Mouse (Mus musculus) kidney, adult 9 months (tissue): ENCODE data around the gene Mpv17.
A peak's percentile ranks its signal among the peaks of the same experiment; 100 is the strongest.

Source experiments
- DNase-seq: peaks from one replicate; pipeline ENCODE4 v3.0.0; 2022

Mpv17 gene

DNA sequence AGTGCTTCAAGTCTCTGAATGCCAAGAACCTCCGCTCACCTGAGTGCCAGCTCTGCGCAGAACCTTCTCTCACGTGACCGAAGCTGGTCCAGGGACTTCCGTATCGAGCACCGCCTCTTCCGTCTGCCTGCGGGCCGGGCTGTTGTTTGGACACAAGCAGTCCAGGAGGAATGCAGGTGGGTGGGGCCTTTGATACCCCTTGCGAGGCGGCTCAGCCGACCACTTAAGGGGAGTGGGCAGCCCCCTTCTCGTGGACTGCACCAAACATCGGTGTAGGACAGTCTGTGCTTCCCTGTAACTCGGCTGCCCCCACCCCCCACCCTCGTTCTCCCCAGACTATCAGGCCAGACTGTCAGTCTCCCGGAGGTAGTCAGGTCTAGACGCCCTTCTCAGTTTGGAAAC, at the start of gene Mpv17:
Gene Mpv17, minus strand, starts transcription at position 100 of the 402 bp plus-strand sequence.
- DNase-seq = peak; percentile 93

DNA sequence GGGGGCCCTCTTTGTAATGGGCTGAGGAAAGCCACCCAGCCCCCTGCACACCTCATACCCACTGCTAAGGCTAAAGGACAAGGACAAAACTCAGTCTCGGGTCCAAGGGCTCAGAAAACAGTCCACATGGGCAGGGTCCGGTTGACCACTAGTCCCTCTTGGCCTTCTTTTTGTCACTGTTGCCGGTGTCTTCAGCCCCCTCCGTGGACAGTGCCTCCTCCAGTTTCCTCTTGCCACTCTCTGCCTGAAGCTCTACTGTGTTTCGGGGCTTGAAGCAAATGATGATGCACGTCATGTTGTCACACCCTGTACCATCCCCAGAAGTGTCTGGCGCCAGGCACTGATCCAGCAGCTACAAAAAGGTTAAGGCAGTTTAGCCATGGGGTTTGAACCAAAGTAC, 48.9 kb upstream of the Mpv17 start:
- DNase-seq = no peak

DNA sequence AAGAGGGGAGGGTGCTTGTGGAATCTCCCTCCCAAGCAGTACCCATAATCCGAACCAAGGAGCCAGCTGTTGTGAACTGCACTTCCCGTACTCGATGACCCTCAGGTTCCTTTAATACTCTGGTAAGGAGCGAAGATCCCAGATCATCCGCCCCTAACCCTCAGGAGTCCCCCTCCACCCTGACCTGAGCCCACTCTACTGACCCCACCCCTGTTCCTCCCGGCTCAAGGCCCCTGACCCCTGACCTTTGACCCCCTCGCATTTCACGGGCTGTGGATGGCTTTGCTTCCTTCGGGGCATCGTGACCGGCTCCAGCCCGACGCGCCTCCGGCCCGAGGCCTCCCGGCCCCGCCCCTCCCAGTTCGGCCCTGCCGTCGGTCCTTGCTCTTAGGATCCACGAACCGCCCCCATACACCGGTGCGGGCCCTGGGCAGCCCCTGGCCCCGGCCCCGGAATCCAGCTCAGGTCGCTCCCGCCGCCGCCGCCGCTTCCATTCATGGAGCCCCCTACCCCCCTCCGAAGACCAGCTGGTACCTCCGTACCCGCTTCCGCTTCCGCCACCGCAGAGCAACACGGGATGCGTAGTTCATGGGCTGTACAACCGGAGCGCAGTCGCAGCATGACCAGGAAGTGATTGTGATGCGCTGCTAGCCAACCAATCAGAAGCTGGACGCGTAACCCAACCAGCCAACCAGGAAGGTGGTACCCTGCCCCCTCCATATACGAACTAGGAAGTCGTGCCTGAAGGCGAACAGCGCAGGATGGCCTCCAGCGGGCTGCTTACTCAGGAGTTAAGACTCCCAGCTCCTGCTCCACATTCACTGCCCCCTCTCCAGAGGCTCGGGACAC, 47.9 kb upstream of the Mpv17 start, which contains the start of gene Zfp513:
Gene Zfp513, minus strand, starts transcription at position 562 of the 849 bp plus-strand sequence.
- DNase-seq = peak; percentile 99

DNA sequence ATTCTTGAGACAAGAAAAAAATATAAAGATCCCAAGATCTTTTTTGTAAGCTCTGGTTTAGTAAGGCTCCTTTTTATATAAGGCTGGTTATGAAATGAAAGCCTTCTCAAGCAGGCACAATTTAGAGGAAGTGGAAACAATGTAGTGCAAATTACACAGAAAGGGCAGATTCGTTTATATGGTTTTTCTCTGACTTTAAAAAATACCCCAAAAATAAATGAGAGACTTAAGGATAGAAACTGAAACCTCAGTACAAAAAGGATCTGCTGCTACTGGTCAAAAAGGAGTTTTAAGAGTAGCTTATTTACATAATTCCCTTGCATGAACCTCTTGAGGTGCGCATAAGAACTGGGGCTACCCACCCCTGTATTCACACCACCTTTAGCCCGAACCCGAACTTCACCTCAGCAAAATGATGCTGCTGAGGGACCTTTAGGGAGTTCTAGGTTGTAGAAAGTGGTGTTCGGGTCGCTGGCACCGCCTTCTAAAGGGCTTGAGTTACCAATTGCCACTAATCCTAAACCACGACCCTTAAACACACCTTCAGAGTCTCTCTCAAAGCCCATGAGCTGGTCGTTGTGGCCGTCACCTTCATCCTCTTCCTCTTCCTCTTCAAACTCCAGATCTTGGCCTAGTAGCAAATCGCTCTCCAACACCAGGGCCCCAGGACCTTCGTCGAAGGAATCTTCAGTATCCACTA, 47.1 kb upstream of the Mpv17 start:
- no peak for DNase-seq

DNA sequence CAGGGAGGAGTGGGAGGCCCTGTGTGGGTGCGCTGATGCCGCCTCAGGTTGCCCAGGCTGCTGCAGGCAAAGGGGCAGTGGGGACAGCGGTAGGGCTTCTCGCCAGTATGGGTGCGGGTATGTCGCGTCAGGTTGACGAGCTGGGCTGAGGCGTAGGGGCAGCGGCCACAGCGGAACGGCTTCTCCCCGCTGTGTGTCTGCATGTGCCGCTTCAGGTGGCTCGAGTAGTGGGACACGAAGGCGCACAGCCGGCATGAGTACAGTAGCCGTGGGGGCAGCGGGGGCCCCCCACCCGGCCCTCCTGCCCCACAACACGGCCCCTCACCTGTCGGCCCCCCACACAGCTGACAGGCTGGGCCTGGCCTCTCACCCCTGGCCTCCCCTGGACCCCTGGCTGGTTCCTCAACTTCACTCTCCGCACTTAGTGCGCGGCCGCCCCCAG, 46.3 kb upstream of the Mpv17 start:
- no peak for DNase-seq

DNA sequence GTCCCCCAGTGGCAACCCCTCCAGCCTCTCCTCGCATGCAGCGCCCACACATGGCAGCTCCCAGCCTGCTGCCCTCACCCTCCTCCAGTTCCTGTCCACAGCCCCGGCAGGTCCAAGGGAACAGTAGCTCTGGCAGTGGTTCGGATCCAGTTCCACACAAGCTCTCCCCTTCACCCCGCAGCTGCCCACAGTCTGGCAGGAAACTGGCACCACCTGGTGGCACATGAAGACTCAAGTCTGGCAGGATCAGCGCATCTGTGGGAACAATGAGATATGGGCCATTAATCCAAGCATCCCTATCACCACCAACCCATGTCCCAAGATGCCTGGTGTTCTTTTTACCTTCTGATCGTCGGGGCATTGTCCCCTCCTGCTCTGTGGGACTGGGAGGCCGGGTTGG, 45.8 kb upstream of the Mpv17 start:
- no peak for DNase-seq

DNA sequence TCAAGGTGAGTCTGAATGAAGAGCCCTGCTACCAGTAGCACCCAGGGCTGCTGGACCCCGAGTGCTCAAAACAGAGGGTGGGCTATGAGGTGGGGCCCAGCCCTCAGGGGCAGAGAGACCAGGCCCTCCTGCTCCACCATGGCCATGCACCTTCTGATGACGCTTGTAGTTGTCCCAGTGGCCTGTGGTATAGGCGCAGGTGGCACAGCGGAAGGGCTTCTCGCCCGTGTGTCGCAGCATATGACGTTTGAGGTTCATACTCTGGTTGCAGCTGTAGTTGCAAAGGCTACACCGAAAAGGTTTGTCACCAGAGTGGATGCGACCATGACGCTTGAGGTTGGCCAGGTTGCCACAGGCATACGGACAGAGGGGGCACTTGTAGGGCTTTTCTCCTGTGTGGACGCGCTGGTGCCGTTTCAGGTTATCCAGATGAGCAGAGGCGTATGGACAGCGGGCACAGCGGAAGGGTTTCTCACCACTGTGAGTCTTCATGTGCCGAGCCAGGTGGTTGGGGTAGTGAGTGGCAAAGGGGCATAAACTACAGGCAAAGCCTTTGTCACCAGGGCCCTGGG, 45.4 kb upstream of the Mpv17 start:
- DNase-seq = no peak

DNA sequence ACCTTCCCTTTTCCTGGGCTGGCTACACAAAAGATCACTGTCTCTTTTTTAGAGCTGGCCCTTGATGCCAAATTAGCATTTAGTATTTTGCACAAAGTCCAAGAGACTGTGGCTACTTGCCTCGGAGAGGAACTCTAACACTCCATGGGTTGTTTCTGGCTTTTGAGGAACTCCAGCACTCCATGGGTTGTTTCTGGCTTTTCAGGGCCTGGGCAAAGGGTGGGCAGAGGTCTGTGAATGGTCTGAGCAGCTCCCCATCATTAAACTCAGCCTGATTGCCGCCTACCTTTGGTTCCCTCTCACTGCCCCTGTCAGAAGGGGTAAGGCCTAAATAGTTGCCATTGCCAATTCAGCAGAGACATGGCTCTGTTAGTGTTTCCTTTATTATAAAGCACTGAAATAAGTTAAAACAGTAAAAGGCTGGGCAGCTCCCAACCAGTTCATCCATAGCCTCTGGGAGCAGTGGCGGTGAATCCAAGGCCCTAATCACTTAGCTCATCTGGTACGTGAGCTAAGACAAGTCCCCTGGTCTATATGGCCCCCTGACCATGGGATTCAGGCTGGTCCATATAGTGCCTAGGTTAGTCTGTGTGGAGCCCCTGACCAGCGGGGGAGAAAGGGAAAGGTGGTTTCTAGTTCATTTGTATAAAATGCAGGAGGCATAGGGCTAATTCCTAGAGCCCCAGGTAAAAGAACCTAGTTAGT, 44.7 kb upstream of the Mpv17 start:
- no peak for DNase-seq

DNA sequence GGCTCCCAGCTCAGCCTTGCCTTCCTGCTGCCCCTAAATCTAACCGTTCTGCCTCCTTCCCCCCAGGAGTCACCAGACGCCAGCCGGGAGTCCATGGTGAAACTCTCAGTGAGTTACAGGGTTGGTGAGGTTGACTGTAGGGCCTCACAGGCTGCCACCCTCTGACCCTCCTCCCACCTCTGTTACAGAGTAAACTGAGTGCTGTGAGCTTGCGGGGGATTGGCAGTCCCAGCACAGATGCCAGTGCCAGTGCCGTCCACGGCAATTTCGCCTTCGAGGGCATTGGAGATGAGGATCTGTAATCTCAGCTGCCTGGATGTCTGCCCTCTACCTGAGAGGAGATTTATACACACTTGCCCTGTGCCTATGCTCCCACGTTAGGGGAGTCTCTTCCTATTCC, 44.1 kb upstream of the Mpv17 start:
- no peak for DNase-seq

DNA sequence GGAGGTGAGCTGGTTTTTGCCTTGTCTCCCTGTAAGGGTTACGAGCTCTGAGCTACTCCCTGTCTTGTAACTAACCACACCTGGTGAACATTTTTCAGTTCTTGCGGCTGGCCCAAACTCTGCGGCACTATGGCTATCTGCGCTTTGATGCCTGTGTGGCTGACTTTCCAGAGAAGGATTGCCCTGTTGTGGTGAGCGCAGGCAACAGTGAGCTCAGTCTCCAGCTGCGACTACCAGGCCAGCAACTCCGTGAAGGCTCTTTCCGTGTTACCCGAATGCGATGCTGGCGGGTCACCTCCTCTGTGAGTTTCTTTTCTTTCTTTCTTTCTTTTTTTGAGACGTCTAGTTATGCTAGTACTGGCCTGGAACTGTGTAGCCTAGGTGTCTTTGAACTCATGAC, 43.0 kb upstream of the Mpv17 start:
- no peak for DNase-seq

DNA sequence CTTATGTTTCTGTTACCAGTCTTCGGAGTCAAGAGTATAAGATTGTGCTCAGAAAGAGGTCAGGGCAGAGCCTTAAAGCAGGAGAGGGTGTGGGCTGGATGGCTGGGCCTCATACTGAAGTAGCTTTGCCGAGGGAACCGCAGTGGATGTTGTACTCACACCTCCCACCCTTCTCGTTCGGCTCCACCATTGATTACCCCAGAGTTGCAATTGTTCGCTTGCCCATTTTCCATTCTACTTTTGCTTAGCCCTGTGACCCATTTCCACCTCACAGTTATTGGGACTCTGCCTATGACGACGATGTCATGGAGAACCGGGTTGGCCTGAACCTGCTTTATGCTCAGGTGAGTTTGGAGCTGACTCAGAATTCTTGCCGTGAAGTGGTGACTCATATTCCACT, 42.2 kb upstream of the Mpv17 start:
- DNase-seq = no peak

DNA sequence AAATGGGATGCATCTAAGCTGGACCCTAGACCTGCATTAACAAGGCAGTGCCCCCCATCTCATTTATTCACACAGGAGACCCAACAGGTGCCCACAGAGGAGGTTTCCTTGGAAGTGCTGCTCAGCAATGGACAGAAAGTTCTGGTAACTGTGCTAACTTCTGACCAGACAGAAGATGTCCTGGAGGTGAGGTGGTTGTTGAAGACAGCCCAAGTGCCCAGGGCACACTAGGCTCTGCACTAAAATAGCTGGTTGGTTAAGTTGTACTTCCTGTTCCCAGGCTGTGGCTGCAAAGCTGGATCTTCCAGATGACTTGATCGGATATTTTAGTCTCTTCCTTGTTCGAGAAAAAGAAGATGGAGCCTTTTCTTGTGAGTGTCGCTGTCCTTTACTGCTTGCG, 41.6 kb upstream of the Mpv17 start:
- DNase-seq = no peak

DNA sequence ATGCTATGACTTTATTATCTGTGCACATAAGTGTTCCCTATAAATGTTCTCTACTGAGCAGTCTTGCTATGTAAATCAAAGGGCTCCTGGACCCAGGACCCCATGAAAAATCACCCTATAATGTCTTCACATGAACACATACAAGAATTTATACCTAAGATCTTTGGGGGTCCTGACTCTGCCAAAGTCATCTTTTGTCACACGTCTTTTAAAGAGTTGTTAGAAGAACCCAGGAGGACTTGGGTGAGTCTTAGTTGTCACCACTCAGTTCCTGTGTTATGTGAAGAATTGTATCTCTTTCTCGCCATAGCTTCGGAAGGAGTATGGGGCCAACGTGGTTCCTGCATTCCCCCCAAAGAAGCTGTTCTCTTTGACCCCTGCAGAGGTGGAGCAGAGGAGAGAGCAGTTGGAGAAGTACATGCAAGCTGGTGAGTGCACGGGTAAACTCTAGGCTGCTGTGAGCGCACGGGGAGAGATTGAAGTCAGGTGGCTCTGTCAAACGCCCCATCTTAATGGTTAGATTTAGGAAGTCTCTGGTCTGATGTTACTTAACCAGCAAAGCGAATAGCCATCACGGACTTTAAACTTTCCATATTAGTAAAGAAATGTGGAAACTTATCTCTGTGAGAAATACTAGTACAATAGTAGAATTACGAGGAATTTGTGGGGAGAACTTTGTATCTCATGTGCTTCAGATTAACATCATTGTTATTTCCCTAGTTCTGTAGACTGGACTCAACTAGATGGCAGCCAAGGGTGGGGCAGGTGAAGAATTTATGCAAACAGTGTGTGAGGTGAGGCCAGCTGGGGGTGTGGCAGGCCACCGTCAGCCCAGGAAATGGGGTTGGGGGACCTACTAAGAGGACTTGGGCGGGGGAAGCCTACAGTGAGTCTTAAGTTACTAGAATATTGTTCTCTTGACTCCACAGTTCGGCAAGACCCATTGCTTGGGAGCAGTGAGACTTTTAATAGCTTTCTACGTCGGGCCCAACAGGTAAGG, 40.7 kb upstream of the Mpv17 start:
- no peak for DNase-seq

DNA sequence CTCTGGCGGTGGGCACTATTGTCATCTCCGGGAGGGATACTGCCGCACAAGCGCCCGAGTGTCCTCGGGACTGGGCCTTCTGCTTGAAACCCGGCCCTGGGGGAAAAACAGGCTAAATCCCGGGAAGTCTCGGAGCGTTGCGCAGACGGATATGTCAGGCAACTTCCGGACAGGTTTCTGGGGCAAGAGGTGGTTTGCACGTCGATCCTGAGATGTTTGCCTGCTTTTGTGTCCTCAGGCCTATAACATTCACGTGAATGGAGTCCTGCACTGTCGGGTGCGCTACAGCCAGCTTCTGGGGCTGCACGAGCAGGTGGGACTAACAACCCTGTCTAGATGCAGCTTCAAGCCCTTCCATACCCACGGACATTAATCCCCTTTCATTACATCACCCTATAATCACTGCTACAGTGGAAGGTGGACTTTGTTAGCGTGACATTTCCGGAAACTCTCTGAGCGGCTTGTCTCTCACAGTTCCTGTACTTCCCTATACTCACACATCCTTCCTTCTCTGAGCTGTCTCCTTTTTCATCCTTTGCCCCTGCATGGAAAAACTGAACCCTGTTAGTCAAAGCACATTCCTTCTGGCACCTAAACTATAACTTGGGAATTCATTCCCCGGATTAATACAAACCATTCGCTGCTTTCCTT, 39.7 kb upstream of the Mpv17 start:
- no peak for DNase-seq

DNA sequence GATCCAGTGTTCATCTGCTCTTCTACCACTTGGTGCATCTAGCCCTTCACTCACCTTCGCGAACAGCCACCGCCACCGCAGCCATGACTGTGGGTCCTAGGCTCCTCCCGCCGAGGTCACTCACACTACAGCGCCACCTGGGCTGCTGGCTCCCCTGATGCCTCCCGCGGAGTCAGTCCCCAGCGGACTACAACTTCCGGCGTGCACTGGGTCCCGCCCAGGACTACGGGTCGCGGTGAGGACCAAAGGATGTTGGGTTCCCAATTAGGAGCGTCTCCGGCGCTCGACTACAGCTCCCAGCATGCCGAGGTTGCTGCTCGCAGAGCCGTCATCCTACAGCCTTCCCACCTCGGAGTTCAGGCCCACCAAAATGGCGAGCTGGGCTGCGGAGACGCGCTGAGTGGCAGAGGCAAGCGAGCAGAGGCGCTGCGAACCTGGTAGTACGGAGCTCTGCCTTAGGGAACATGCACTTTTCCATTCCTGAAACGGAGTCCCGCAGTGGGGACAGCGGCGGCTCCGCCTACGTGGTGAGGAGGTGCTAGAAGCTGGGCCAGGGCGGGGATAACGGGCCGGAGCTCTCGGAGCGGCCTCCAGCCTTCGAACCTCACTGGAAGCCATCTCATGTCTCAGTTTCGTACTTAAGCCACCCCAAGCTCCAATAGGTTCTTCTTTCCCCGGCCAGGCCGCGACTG, 39.0 kb upstream of the Mpv17 start, which contains the start of the genes Snx17 and Eif2b4:
Gene Snx17, plus strand, starts transcription at position 289 of the 692 bp plus-strand sequence.
Gene Eif2b4, minus strand, starts transcription at position 492 of the 692 bp plus-strand sequence.
- DNase-seq = peak; percentile 100

DNA sequence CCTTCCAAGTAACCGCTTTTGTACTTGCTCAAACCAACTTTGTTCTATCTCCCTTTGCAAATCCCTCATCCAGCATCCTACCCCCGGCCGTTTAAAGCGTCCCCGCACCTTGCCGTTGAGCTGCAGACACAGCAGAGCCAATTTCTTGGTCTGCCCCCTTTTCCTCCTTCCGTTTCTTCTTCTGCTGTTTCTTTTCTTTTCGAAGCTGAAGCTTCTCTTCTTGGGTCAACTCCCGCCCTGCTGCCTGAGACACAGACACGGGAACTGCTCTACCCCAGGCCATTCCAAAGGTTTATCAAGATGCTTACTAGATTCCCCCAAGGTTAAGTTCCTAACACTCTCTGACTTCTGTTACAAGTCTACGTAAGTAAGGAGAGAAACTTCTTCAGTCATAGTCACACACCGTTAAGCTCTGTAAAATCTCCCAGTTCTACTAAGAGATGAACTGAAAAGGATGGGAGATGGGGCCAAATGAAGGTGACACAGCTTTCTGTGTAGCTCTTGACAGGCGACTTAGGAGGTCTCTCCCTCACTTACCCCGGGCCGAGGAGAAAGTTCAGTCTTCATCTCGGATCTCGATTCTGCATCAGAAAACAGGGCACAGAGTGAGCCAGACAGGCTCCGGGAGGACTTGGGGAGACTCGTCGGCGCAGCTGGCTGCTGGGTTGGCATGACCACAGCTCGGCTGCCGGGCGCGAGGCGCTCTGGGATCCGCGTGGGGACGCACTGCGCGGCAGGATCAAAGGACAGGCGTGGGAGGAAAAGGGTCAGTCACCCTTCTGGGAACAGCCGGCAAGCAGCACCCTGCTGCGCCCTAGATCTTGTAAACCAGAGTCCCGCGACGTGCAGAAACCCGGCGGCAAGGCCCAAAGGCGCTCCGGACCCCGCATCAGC, 38.2 kb upstream of the Mpv17 start:
- DNase-seq = no peak

DNA sequence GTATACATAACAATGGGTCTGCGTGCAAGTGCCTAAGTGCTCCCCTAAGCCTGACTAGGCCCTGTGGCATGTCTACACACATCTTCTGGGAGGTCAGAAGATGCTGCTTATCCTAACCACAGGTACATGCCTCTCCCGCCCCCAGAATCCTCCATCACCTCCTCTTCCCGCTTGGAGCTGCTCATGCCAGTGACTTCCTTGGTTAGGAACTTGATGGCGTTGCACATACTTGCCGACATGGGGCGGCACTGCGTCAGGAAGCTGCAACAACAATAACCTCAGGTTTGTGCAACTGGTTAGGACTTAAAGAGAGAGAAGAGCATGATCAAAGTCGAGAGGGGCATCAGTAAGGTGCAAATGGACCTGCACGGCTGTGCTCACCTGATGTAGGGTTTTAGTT, 36.1 kb upstream of the Mpv17 start:
- no peak for DNase-seq

DNA sequence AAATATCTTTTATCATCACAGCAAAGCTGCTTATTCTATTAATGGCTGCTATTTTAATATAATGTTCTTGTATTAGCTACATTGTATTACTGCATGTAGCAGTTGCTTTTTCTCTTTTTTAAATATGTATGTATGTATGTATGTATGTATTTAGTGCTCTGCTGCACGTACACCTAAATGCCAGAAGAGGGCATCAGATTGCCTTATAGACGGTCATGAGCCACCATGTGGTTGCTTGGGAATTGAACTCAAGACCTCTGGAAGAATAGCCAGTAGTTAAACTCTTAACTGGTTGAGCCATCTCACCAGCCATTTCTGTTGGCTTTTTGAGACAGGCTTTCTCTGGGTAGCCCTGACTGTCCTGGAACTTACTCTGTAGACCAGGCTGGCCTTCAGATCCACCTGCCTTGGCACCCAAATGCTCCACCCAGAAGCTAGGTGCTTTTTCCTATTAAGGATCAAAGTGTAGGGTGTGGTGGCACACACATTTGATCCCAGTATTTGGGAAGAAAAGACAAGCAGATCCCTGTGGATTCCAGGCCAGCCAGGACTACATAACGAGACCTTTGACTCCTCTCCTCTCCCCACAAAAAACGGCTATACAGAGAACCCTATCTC, 34.3 kb upstream of the Mpv17 start:
- DNase-seq = no peak

DNA sequence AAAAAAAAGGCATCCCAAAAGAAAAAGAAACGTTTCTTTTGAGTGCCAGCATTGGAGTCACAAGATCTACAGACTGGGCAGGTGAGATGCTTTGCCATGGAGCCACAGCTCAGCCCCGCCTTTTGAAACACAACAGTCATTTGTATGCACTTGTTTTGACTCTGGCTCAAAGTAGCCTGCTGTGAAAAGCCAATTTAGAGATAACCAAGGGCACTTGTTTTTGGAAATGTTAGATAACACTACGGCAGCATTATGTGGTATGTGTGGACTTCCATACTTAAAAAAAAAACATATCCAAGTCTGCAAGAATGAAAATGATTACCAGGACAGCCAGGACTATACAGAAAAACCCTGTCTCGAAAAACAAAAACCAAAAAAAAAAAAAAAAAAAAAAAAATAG, 29.6 kb upstream of the Mpv17 start:
- no peak for DNase-seq
